Mouse (Mus musculus): ENCODE data around the gene Gm10912. TPM values are rescaled to one million over a fixed set of nuclear protein-coding genes. Genes with fewer than 3 reads are reported as not detected.
"Not testable (repeated sequence)": the region's sequence is repeated elsewhere in the genome, so short reads cannot be mapped to it uniquely, and the experiment has no call there.

The Gm10912 gene
- polyA plus RNA-seq, 1 experiment from 2014 or later, result not detected

DNA sequence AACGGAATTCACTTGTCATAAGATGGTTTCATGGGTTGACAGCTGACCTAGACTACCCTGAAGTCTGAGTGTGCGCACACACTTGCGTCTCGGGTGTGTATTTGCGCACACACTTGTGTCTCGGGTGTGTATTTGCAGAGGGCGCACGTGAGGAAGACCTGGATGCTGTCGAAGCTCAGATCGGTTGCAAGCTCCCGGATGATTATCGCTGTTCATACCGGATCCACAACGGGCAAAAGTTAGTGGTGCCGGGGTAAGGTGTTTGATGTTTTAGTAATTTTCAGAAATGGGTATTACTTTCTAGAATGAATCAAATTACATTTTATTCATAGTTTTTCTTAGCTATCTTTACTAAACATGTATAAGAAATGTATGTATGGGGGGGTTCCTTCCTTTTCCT lies 22.9 kb upstream of the Gm10912 start:
- Histone ChIP-seq H3K36me3 (replicated peaks) (peaks cover 42% of the 10 kb centered on the region), H3K27me3 (ENCODE audit: poor library complexity, severe bottlenecking) (no peaks in the 10 kb centered on the region), H3K9me3 (no peaks in the 10 kb centered on the region), H3K27ac (no peak overlapping the region), H3K4me3 (no peak overlapping the region), H3K4me1 (peaks cover 5% of the 10 kb centered on the region)
- no peak for DNase-seq (ENCODE audit: extremely low spot score, low spot score)
- 97% methylated on average over 15 of the region's 15 CpGs for WGBS

DNA sequence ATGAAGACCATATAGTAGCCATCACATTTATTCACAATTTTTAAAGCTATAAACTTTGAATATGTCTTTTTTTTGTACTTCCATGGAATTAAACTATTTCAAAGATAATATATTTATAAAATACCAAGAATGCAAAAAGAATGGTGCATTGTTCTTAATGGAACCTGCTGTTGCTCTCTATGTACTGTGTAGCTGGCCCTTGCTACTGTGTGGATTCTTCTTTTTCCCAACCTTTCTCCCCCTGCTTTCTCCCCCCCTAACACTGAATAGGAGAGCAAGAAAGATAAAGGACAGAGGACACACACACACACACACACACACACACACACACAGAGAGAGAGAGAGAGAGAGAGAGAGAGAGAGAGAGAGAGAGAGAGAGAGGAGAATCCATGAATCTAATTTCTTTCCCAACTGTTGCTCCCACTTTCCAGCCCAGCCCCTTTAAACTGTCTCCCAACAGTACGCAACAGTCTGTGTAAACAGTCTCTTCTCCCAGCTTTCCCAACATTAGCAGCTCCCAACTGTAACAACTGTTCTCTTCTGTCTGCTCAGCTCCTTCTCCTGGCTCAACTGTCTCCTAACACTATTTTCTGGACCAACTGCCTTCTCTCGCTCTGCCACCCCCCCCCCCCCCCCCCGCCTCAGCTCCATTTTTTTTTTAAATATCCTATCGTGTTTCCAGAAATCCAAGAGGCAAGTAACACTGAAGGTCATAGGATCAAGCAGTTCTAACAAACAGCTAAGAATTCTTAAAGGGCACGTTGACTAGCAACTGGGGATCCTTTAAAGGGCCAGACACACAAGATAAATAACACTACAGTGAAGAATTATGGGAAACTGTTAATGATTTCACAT lies 21.8 kb upstream of the Gm10912 start:
- no peak overlapping the region for H3K27ac ChIP-seq
- H3K36me3 ChIP-seq (replicated peaks), result peaks cover 45% of the 10 kb centered on the region
- no peak for DNase-seq (ENCODE audit: extremely low spot score, low spot score)

GRCm38 (mm10) chr2:104044479-104045080 lies 21.0 kb upstream of the Gm10912 start:
- Histone ChIP-seq H3K9me3 (no peaks in the 10 kb centered on the region), H3K27ac (no peak overlapping the region), H3K27me3 (ENCODE audit: poor library complexity, severe bottlenecking) (no peaks in the 10 kb centered on the region), H3K36me3 (replicated peaks) (peaks cover 38% of the 10 kb centered on the region), H3K4me1 (peaks cover 5% of the 10 kb centered on the region), H3K4me3 (no peak overlapping the region)
- DNase-seq (ENCODE audit: extremely low spot score, low spot score), result no peak
- 77% methylated on average over 1 of the region's 1 CpGs for whole genome bisulfite sequencing

More for the DNA sequence above, 21.8 kb upstream of the Gm10912 start:
- Histone ChIP-seq H3K4me3 (no peak overlapping the region), H3K9me3 (no peaks in the 10 kb centered on the region), H3K4me1 (peaks cover 5% of the 10 kb centered on the region), H3K27me3 (ENCODE audit: poor library complexity, severe bottlenecking) (no peaks in the 10 kb centered on the region)
- WGBS, result 50% methylated on average over 5 of the region's 5 CpGs

DNA sequence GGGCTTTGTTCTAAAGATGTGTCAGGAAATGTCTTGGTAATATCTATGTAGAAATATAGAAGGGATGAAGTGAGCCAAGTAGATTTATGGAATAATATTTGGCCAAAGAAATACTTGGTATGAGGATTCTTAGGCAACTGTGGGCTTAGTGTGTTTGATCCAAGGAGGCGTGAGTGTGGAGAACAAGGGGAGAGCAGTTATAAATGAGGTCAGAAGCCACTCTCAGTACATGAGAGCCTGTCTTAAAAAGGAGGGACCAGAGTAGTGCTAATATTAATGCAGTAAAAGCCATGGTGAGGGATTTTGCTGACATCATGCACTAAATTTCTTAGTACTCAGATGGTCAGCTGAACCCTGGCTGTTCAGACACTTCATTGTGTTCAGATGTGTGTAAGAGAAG lies 7.2 kb upstream of the Gm10912 start:
- DNase-seq (ENCODE audit: extremely low spot score, low spot score), result no peak
- Histone ChIP-seq H3K27me3 (ENCODE audit: poor library complexity, severe bottlenecking) (no peaks in the 10 kb centered on the region), H3K9me3 (no peaks in the 10 kb centered on the region), H3K4me3 (no peak overlapping the region), H3K27ac (no peak overlapping the region), H3K36me3 (replicated peaks) (peaks cover 56% of the 10 kb centered on the region), H3K4me1 (no peaks in the 10 kb centered on the region)
- 95% methylated on average over 1 of the region's 1 CpGs for WGBS

- Histone ChIP-seq H3K4me1 (no peaks in the 10 kb centered on the region), H3K9me3 (no peaks in the 10 kb centered on the region), H3K4me3 (no peak overlapping the region), H3K27ac (no peak overlapping the region), H3K36me3 (replicated peaks) (peaks cover 50% of the 10 kb centered on the region), H3K27me3 (ENCODE audit: poor library complexity, severe bottlenecking) (no peaks in the 10 kb centered on the region)
- WGBS, result 93% methylated on average over 4 of the region's 4 CpGs
- DNase-seq (ENCODE audit: extremely low spot score, low spot score), result no peak
Measured at GRCm38 (mm10) chr2:104058954-104059353, 6.7 kb upstream of the Gm10912 start.

DNA sequence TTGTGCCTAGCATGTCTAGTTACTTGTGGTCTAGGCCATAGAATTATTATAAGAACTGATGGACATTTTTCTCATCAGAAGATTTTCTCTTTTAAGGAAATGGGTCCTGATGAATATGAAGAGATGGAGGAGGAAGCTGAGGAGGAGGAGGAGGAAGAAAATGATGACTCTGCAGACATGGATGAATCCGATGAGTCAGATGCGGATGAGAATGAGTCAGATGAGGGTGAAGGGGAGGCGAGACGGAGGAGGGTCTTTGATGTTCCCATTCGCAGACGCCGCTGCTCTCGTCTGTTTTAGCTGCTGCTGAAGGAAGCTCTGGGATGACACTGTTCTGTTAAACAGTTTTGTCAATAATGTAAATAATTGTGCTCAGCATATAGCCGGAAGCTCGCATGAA lies 5.8 kb upstream of the Gm10912 start:
- 79% methylated on average over 10 of the region's 10 CpGs for WGBS
- DNase-seq (ENCODE audit: extremely low spot score, low spot score), result no peak
- no peaks in the 10 kb centered on the region for H3K27me3 ChIP-seq (ENCODE audit: poor library complexity, severe bottlenecking)
- no peaks in the 10 kb centered on the region for H3K9me3 ChIP-seq
- H3K4me1 ChIP-seq, result no peaks in the 10 kb centered on the region
- peaks cover 42% of the 10 kb centered on the region for H3K36me3 ChIP-seq (replicated peaks)
- H3K4me3 ChIP-seq, result no peak overlapping the region
- no peak overlapping the region for H3K27ac ChIP-seq

DNA sequence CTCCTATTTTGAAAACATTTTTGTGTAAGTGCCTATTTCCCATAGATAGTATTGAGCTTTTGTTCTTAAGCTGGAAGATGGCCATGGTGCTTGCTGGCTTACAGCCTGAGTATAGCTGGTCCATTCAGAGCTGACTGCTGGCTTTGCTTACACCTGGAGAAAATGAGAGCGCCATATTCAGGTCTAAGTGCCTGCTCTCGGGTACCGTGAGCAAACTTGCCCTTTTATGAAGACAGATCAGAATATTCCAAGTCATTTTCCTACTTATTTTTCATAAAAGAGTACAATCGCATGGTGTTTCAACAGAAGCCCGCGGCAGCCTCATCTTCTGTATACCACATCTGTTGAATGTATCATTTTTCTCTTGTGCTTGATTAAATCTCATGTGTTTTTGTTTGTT lies 4.6 kb upstream of the Gm10912 start:
- Histone ChIP-seq H3K27me3 (ENCODE audit: poor library complexity, severe bottlenecking) (no peaks in the 10 kb centered on the region), H3K9me3 (no peaks in the 10 kb centered on the region), H3K4me3 (no peak overlapping the region), H3K36me3 (replicated peaks) (peaks cover 31% of the 10 kb centered on the region), H3K27ac (no peak overlapping the region), H3K4me1 (no peaks in the 10 kb centered on the region)
- no peak for DNase-seq (ENCODE audit: extremely low spot score, low spot score)
- 98% methylated on average over 6 of the region's 6 CpGs for WGBS

DNA sequence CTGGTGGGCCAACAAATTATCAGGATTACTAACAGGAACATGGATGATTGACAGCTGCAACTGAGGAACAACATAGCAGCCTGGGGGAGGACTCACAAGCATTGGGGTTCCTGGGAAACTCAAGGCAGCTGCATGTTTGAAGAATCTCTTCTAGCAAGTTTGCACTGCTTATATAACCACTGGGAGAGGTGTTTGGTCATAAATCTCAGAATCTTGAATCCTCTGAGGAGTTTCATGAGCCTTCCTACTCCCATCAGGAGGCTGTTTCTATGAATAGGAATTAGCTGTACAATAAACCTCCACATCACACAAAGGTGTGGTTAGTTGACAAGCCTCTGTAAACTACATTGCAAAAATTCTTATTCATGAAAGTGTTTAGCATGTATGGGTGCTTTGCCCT lies 3.0 kb upstream of the Gm10912 start:
- Histone ChIP-seq H3K27ac (no peak overlapping the region), H3K9me3 (no peaks in the 10 kb centered on the region), H3K36me3 (replicated peaks) (peaks cover 30% of the 10 kb centered on the region), H3K4me3 (no peak overlapping the region), H3K4me1 (no peaks in the 10 kb centered on the region), H3K27me3 (ENCODE audit: poor library complexity, severe bottlenecking) (no peaks in the 10 kb centered on the region)
- no peak for DNase-seq (ENCODE audit: extremely low spot score, low spot score)

DNA sequence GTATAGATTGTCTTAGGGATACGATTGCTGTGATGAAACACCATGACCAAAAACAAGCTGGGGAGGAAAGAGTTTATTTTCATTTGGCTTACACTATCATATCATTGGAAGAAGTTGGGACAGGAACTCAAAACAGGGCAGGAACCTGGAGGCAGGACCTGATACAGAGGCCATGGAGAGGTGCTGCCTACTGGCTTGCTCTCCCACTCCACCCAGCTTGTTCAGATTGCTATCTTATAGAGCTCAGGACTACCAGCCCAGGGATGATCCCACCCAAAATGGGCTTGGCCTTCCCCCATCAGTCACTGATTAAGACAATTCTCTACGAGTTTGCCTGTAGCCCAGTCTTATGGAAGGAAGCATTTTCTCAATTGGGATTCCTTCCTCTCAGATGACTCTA lies 1.5 kb upstream of the Gm10912 start:
- no peak for DNase-seq (ENCODE audit: extremely low spot score, low spot score)
- no peaks in the 10 kb centered on the region for H3K9me3 ChIP-seq
- no peaks in the 10 kb centered on the region for H3K4me1 ChIP-seq
- H3K27me3 ChIP-seq (ENCODE audit: poor library complexity, severe bottlenecking), result no peaks in the 10 kb centered on the region
- H3K36me3 ChIP-seq (replicated peaks), result peaks cover 24% of the 10 kb centered on the region
- H3K27ac ChIP-seq, result no peak overlapping the region
- WGBS, result 80% methylated on average over 2 of the region's 2 CpGs
- no peak overlapping the region for H3K4me3 ChIP-seq

GRCm38 (mm10) chr2:104068450-104068849 lies 2.8 kb downstream of the Gm10912 start, which contains the start of gene Gm10799:
Gm10799 (minus strand) TSS chr2:104068550.
- not testable (repeated sequence) for H3K4me3 ChIP-seq; DNase-seq (ENCODE audit: extremely low spot score, low spot score); H3K27me3 ChIP-seq (ENCODE audit: poor library complexity, severe bottlenecking); H3K9me3 ChIP-seq; H3K4me1 ChIP-seq; H3K36me3 ChIP-seq (replicated peaks)
- 89% methylated on average over 7 of the region's 7 CpGs for WGBS
- 0 out of 2 replicates have a peak within 1 kb of the TSS, but pooled peaks have one; percentile 82 for H3K27ac ChIP-seq

- Histone ChIP-seq H3K9me3 (peaks cover 9% of the 10 kb centered on the region; the same call in 1 of the 2 replicates), H3K36me3 (replicated peaks) (peaks cover 7% of the 10 kb centered on the region; the same call in 1 of the 2 replicates), H3K4me1 (peaks cover 9% of the 10 kb centered on the region), H3K27me3 (ENCODE audit: poor library complexity, severe bottlenecking) (no peaks in the 10 kb centered on the region), H3K27ac (peak within 1 kb of the TSS; percentile 82), H3K4me3 (peak within 1 kb of the TSS; percentile 55)
- 6% methylated on average over 13 of the region's 13 CpGs for WGBS
- DNase-seq (ENCODE audit: extremely low spot score, low spot score), result peak; percentile 73
Measured at GRCm38 (mm10) chr2:104069704-104070185, 4.1 kb downstream of the Gm10912 start, which contains the start of gene Cd59b. Cd59b (plus strand) TSS chr2:104069849.

- H3K4me3 ChIP-seq; H3K9me3 ChIP-seq; H3K27me3 ChIP-seq (ENCODE audit: poor library complexity, severe bottlenecking); DNase-seq (ENCODE audit: extremely low spot score, low spot score); H3K36me3 ChIP-seq (replicated peaks); H3K4me1 ChIP-seq; H3K27ac ChIP-seq: not testable (repeated sequence)
- 84% methylated on average over 5 of the region's 5 CpGs for WGBS
Measured at GRCm38 (mm10) chr2:104078285-104078684, 12.7 kb downstream of the Gm10912 start.

- no CpG with 5 or more reads among the region's 1 CpGs for WGBS
- H3K27me3 ChIP-seq (ENCODE audit: poor library complexity, severe bottlenecking); H3K36me3 ChIP-seq (replicated peaks); H3K9me3 ChIP-seq; DNase-seq (ENCODE audit: extremely low spot score, low spot score); H3K4me3 ChIP-seq; H3K4me1 ChIP-seq; H3K27ac ChIP-seq: not testable (repeated sequence)
Measured at GRCm38 (mm10) chr2:104081436-104082050, 15.9 kb downstream of the Gm10912 start.
